Mouse (Mus musculus) limb, embryonic 14.5 days (tissue): ENCODE measurements around the gene Tal1. TPM values are rescaled to one million over a fixed set of nuclear protein-coding genes. Genes with fewer than 3 reads are reported as not detected.

Experiments used
- ATAC-seq: fragments of 200-750 bp; cut with Nextera tagmentation; 2 replicates; pipeline ENCODE4 v1.8.0; 2017; ENCODE audit warnings: low read depth, moderate number of reproducible peaks, moderate TSS enrichment; ENCODE audit not compliant: low FRiP score
- DNase-seq: peaks from one replicate; pipeline ENCODE4 v3.0.0-alpha.2; 2015; ENCODE audit warnings: low spot score
- H3K27ac ChIP-seq: fragments of 300-500 bp; sonication (generic); replicated peaks from 2 replicates; pipeline ENCODE4 v1.5.1; 2014; ENCODE audit warnings: low read depth, mild to moderate bottlenecking, low read length, moderate library complexity, mixed read lengths
- H3K27me3 ChIP-seq: fragments of 300-500 bp; sonication (generic); 2 replicates; pipeline ENCODE4 v1.6.1; 2014; ENCODE audit warnings: low read length, mixed read lengths; ENCODE audit not compliant: control insufficient read depth, insufficient read depth
- H3K36me3 ChIP-seq: fragments of 300-500 bp; sonication (generic); 2 replicates; pipeline ENCODE4 v1.6.1; 2014; ENCODE audit warnings: mild to moderate bottlenecking, low read length, moderate library complexity, mixed read lengths; ENCODE audit not compliant: control insufficient read depth, insufficient read depth
- H3K4me1 ChIP-seq: fragments of 300-500 bp; sonication (generic); 2 replicates; pipeline ENCODE4 v1.6.1; 2014; ENCODE audit warnings: antibody characterized with exemption, low read length, mixed read lengths; ENCODE audit not compliant: control insufficient read depth, insufficient read depth
- H3K4me2 ChIP-seq: fragments of 300-500 bp; sonication (generic); replicated peaks from 2 replicates; pipeline ENCODE4 v1.6.1; 2014; ENCODE audit warnings: low read depth, mild to moderate bottlenecking, low read length, moderate library complexity; ENCODE audit not compliant: severe bottlenecking
- H3K4me3 ChIP-seq: fragments of 300-500 bp; sonication (generic); replicated peaks from 2 replicates; pipeline ENCODE4 v1.5.1; 2014; ENCODE audit warnings: low read length
- H3K9ac ChIP-seq: fragments of 300-500 bp; sonication (generic); 2 replicates; pipeline ENCODE4 v1.6.1; 2014; ENCODE audit warnings: mild to moderate bottlenecking, low read depth, low read length, moderate library complexity; ENCODE audit not compliant: severe bottlenecking
- H3K9me3 ChIP-seq: fragments of 300-500 bp; sonication (generic); 2 replicates; pipeline ENCODE4 v1.6.1; 2016; ENCODE audit warnings: low read length; ENCODE audit not compliant: control insufficient read depth
- POLR2A ChIP-seq: fragments of 200-500 bp; IDR thresholded peaks from 2 replicates; pipeline ENCODE4 v1.8.0; 2012; ENCODE audit warnings: inconsistent platforms, mild to moderate bottlenecking, moderate library complexity, borderline replicate concordance; ENCODE audit not compliant: insufficient read depth, insufficient read length; ENCODE audit errors: extremely low read depth
- WGBS: fragments of 180-500 bp; shearing (Covaris S2); extraction: QIAGEN DNeasy Blood & Tissue Kit; methylation state at CpG from one replicate; pipeline ENCODE4 v1.1.7; 2014; 5-methylcytosine and 5-hydroxymethylcytosine counted together
- polyA plus RNA-seq, 2 experiments: library from polyadenylated mRNA; depleted of rRNA in 1 of 2; stranded (reverse) in 1 of 2; unstranded in 1 of 2; fragments of >200 nt; fragmentation: Nextera tagmentation in 1 of 2; extraction: Ambion mirVana in 1 of 2; gene quantifications; 2 replicates each; pipeline versions ENCODE4 v1.2.1 to v1.2.3; 2012 to 2014

Gene Tal1
- polyA plus RNA-seq, 2 experiments: 1.7 to 3.4 TPM

- no peaks in the 10 kb centered on the region for H3K36me3 ChIP-seq
- WGBS: 3% methylated on average over 23 of the region's 23 CpGs
- no peak for TF ChIP-seq POLR2A
- no peak overlapping the region for H3K9ac ChIP-seq
- 0 out of 2 replicates have a peak overlapping the region, but pooled peaks have one; percentile 14 for H3K4me2 ChIP-seq
- DNase-seq: no peak
- no peaks in the 10 kb centered on the region for H3K9me3 ChIP-seq
- ATAC-seq: no peak
- H3K27ac ChIP-seq: no peak overlapping the region
- H3K4me3 ChIP-seq: peak overlapping the region; percentile 15; the same call in 1 of the 2 replicates
- H3K27me3 ChIP-seq: peaks cover 98% of the 10 kb centered on the region
- peaks cover 15% of the 10 kb centered on the region for H3K4me1 ChIP-seq
These were observed 2.8 kb downstream of the Tal1 start for GRCm38 (mm10) chr4:115058871-115059590.

- Histone ChIP-seq H3K4me2 (no peak overlapping the region), H3K9me3 (no peaks in the 10 kb centered on the region), H3K4me3 (no peak overlapping the region), H3K36me3 (no peaks in the 10 kb centered on the region), H3K27ac (no peak overlapping the region), H3K4me1 (peaks cover 15% of the 10 kb centered on the region), H3K27me3 (peaks cover 98% of the 10 kb centered on the region), H3K9ac (no peak overlapping the region)
- WGBS: 10% methylated on average over 12 of the region's 12 CpGs
- no peak for TF ChIP-seq POLR2A
- ATAC-seq (no peak), DNase-seq (no peak)
These were observed 3.6 kb downstream of the Tal1 start for GRCm38 (mm10) chr4:115059871-115060270.

GRCm38 (mm10) chr4:115060753-115061152 is 4.5 kb downstream of the Tal1 start:
- Histone ChIP-seq H3K4me3 (no peak overlapping the region), H3K4me2 (no peak overlapping the region), H3K9me3 (no peaks in the 10 kb centered on the region), H3K27ac (no peak overlapping the region), H3K9ac (no peak overlapping the region), H3K4me1 (peaks cover 15% of the 10 kb centered on the region), H3K36me3 (no peaks in the 10 kb centered on the region), H3K27me3 (peaks cover 98% of the 10 kb centered on the region)
- DNase-seq (no peak), ATAC-seq (no peak)
- TF ChIP-seq POLR2A: no peak
- 16% methylated on average over 3 of the region's 3 CpGs for WGBS

GRCm38 (mm10) chr4:115062540-115062874 is 6.3 kb downstream of the Tal1 start:
- no peak overlapping the region for H3K9ac ChIP-seq
- WGBS: 3% methylated on average over 9 of the region's 9 CpGs
- H3K36me3 ChIP-seq: no peaks in the 10 kb centered on the region
- no peak for TF ChIP-seq POLR2A
- H3K4me2 ChIP-seq: peak overlapping the region; percentile 95
- H3K27ac ChIP-seq: no peak overlapping the region
- peaks cover 95% of the 10 kb centered on the region for H3K27me3 ChIP-seq
- H3K4me3 ChIP-seq: peak overlapping the region; percentile 48
- no peaks in the 10 kb centered on the region for H3K9me3 ChIP-seq
- ATAC-seq (no peak), DNase-seq (no peak)
- peaks cover 5% of the 10 kb centered on the region; the same call in 1 of the 2 replicates for H3K4me1 ChIP-seq

DNA sequence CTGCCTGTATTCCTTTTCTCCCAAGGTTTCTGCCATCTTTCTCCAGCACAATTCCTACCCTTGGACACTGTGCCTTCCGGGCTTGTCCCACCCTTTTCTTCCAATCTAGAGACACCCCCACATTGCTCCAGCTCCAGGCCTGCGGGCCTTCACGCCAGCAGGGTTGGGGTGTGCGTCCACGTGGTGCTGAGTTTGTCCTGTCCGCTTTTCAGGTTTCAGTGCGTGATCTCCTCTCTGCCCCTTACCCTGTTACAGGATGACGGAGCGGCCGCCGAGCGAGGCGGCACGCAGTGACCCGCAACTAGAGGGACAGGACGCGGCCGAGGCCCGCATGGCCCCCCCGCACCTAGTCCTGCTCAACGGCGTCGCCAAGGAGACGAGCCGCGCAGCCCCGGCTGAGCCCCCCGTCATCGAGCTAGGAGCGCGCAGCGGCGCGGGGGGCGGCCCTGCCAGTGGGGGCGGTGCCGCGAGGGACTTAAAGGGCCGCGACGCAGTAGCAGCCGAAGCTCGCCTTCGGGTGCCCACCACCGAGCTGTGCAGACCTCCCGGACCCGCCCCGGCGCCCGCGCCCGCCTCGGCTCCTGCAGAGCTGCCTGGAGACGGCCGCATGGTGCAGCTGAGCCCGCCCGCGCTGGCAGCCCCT is 6.8 kb downstream of the Tal1 start:
- Histone ChIP-seq H3K4me3 (peak overlapping the region; percentile 48), H3K4me2 (peak overlapping the region; percentile 95), H3K36me3 (no peaks in the 10 kb centered on the region), H3K4me1 (peaks cover 5% of the 10 kb centered on the region; the same call in 1 of the 2 replicates), H3K27ac (no peak overlapping the region), H3K9ac (peak overlapping the region; percentile 43), H3K27me3 (peaks cover 90% of the 10 kb centered on the region), H3K9me3 (no peaks in the 10 kb centered on the region)
- TF ChIP-seq POLR2A: no peak
- DNase-seq (no peak), ATAC-seq (peak; percentile 79)
- under 1% methylated on average over 46 of the region's 58 CpGs for WGBS
